Mouse (Mus musculus): ENCODE data around the gene Dennd1a.

DNA sequence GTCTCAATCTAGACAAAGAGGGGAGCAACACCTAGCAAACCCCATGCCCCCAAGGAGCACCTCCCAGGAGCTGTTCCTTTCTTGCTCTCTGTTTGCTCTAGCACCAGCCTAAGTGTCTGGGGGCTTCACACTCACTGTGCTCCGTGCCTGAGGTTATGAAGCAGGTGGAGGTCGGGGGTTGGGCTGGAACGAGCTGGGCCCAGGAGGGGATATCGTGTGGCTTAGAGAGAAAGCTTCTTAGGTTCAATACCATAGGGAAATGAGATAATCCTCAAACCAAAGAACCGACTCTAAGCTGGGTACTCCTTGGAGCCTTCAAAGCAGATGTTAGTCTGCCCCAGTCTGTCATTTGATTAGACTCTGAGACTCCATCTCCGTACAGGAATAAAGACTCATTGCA lies 261.6 kb downstream of the Dennd1a start:
- TF ChIP-seq CTCF (conservative IDR thresholded peaks at IDR 0.05; ENCODE audit: insufficient read depth, insufficient read length, low read depth, low read length) = no peak
- no peak for TF ChIP-seq POLR2A (IDR thresholded peaks at IDR 0.05; ENCODE audit: low read depth, low read length)
